ENCODE assay signal across 26 mouse cellular contexts in genomic region chr17:66473205-66473604, GRCm38 (mm10). TPM values are rescaled to one million over a fixed set of nuclear protein-coding genes. Genes with fewer than 3 reads are reported as not detected.
A peak's percentile ranks its signal among the peaks of the same experiment; 100 is the strongest.
DNase-seq lines count a peak whose midpoint lies in the region; ATAC-seq and TF ChIP-seq lines count a peak whose summit lies in the region.
"Had no signal": no experiment of that assay in that cellular context is flagged by ENCODE, and none has a peak within 500 bp of the region (broad histone marks: within the 10 kb centered on the region; RNA-seq: fewer than 3 reads in every experiment).

No protein-coding gene starts in this region.

- peaks cover 69% of the 10 kb centered on the region for H3K36me3 ChIP-seq in E14TG2a.4 (ENCODE audit: insufficient read depth, low read length)
- H3K36me3 ChIP-seq in stomach, postnatal 0 days (ENCODE audit: control insufficient read depth, insufficient read depth, low read length): no peaks in the 10 kb centered on the region
- H3K36me3 ChIP-seq: embryonic facial prominence, embryonic 10.5 days; embryonic facial prominence, embryonic 12.5 days; forebrain, embryonic 15.5 days; G1E had no signal

- no peak for TF ChIP-seq EP300 in stomach, postnatal 0 days (optimal IDR thresholded peaks at IDR 0.05)

- H3K27ac ChIP-seq in stomach, postnatal 0 days (replicated peaks): no peak overlapping the region
- H3K27ac ChIP-seq: embryonic facial prominence, embryonic 10.5 days; embryonic facial prominence, embryonic 12.5 days; forebrain, embryonic 13.5 days; forebrain, embryonic 15.5 days had no signal

- H3K4me2 ChIP-seq in stomach, postnatal 0 days (replicated peaks; ENCODE audit: low read depth): no peak overlapping the region
- H3K4me2 ChIP-seq: embryonic facial prominence, embryonic 12.5 days; forebrain, embryonic 13.5 days; forebrain, embryonic 15.5 days had no signal

- no peak for TF ChIP-seq CTCF in E14TG2a.4 (conservative IDR thresholded peaks at IDR 0.05; ENCODE audit: low read length)
- TF ChIP-seq CTCF in stomach, postnatal 0 days (IDR thresholded peaks at IDR 0.05; ENCODE audit: low read depth): no peak

- DNase-seq in ES-CJ7 (ENCODE audit: low read depth, low spot score) (peak; percentile 68), R1 (ENCODE audit: low read depth, low spot score) (peak; percentile 68)
- DNase-seq in layer of hippocampus, adult 8-10 months (ENCODE audit: low spot score in 2 of 2): no peak
- DNase-seq in stomach, postnatal 0 days (ENCODE audit: low spot score): no peak
- DNase-seq: adrenal gland, adult 2 months; adrenal gland, postnatal 10 days; adrenal gland, postnatal 25 days; B cell, adult 2 months; cerebellum, adult 11 months; cerebellum, adult 18-20 months; cerebellum, adult 8-10 months; cerebellum, adult 9-11 months; cerebellum, postnatal 14 days; cerebellum, postnatal 36 days; embryo, embryonic 11 days; forebrain, postnatal 0 days had no signal

- H3K4me1 ChIP-seq in E14TG2a.4 (replicated peaks; ENCODE audit: low read depth, low read length): peaks cover 61% of the 10 kb centered on the region
- no peaks in the 10 kb centered on the region for H3K4me1 ChIP-seq in stomach, postnatal 0 days (replicated peaks; ENCODE audit: control insufficient read depth, insufficient read depth)
- H3K4me1 ChIP-seq: embryonic facial prominence, embryonic 12.5 days had no signal

- no peaks in the 10 kb centered on the region for H3K27me3 ChIP-seq in E14TG2a.4 (ENCODE audit: insufficient read depth, low read length)
- H3K27me3 ChIP-seq in stomach, postnatal 0 days (ENCODE audit: control insufficient read depth, insufficient read depth, low read length): no peaks in the 10 kb centered on the region
- H3K27me3 ChIP-seq: CH12.LX; embryonic facial prominence, embryonic 12.5 days; forebrain, embryonic 13.5 days; forebrain, embryonic 15.5 days; Patski had no signal

- H3K4me3 ChIP-seq in E14TG2a.4 (replicated peaks; ENCODE audit: low read length): peak overlapping the region; percentile 39; the same call in 1 of the 2 replicates
- H3K4me3 ChIP-seq in stomach, postnatal 0 days (ENCODE audit: low read depth, low read length): no peak overlapping the region
- H3K4me3 ChIP-seq: embryonic facial prominence, embryonic 10.5 days; embryonic facial prominence, embryonic 12.5 days; forebrain, embryonic 13.5 days; forebrain, embryonic 15.5 days had no signal

- WGBS in stomach, postnatal 0 days: 90% methylated on average over 1 of the region's 1 CpGs

- no peak for ATAC-seq in stomach, postnatal 0 days (ENCODE audit: low FRiP score, low TSS enrichment)
- ATAC-seq: CD4-positive, CD25-positive, alpha-beta regulatory T cell, adult 4 months; forebrain, embryonic 13.5 days; forebrain, embryonic 15.5 days; forebrain, postnatal 0 days; Patski had no signal

- H3K9ac ChIP-seq in stomach, postnatal 0 days (ENCODE audit: low read length): no peak overlapping the region
- H3K9ac ChIP-seq: embryonic facial prominence, embryonic 12.5 days; forebrain, embryonic 13.5 days; forebrain, embryonic 15.5 days; forebrain, postnatal 0 days had no signal

- peaks cover 74% of the 10 kb centered on the region for H3K9me3 ChIP-seq in E14TG2a.4 (ENCODE audit: low read length)
- no peaks in the 10 kb centered on the region for H3K9me3 ChIP-seq in stomach, postnatal 0 days (ENCODE audit: control insufficient read depth, low read length)
- H3K9me3 ChIP-seq: forebrain, embryonic 13.5 days; forebrain, embryonic 15.5 days had no signal

RNA-seq across cellular contexts. Expression of gene Mtcl1, which starts 23.7 kb away (rescaled TPM):
- total RNA-seq in layer of hippocampus, adult 8-10 months (2022): 10 to 100 TPM; 40.5 to 54.3 (median 44.3) TPM
- polyA plus RNA-seq in stomach, postnatal 0 days (2015; fragmentation: Nextera tagmentation; extraction: Ambion mirVana): 1.8 and 2.2 TPM in 2 replicates
- total RNA-seq: CH12.LX; common myeloid progenitor, adult 5-6 weeks had no signal
- polyA plus RNA-seq: G1E had no signal

RNA-seq across cellular contexts. Expression of gene Rab12, which starts 46.3 kb away (rescaled TPM):
- total RNA-seq in layer of hippocampus, adult 8-10 months (2022): 100 to 1,000 TPM; 106 to 117 (median 108) TPM
- 24.5 and 25.4 TPM in 2 replicates for polyA plus RNA-seq in stomach, postnatal 0 days (2015; fragmentation: Nextera tagmentation; extraction: Ambion mirVana)

Comparison
In these comparisons a context has a peak if more than half of its experiments do, and no peak if none do; other contexts are left out.
1. DNase-seq: peak in ES-CJ7 (single experiment) and R1 (single experiment); none in layer of hippocampus, adult 8-10 months (0 of 2) and stomach, postnatal 0 days (single experiment).